In the genomic region with DNA sequence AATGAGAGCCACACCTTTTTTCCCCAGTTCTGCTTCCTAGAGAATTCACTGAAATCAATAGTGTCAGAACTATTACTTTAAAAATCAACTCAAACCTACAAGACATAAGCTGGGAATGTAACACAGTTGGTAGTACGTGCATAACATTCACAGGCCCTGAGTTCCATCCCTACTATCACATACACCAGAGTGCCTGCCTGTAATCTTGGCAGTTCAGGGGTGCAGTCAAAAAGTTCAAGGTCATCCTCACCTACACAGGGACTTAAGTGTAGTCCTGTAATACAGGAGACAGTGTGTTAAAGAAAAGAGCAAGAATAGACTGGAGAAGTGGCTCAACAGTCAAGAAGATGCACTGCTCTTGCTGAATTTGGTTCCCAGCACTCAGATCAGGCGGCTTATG, we compare ENCODE assay signal across 17 mouse cellular contexts.
"Had no signal": no experiment of that assay in that cellular context is flagged by ENCODE, and none has a peak within 500 bp of the region (broad histone marks: within the 10 kb centered on the region; RNA-seq: fewer than 3 reads in every experiment).

No protein-coding gene starts in this region.

- DNase-seq: lung, adult 2 months; lung, postnatal 14 days; lung, postnatal 36 days; right cerebral cortex, postnatal 14 days; thymus, adult 2 months; thymus, postnatal 25 days; thymus, postnatal 4 days had no signal

- H3K36me3 ChIP-seq: lung, embryonic 15.5 days; midbrain, embryonic 13.5 days; midbrain, embryonic 15.5 days; neural tube, embryonic 12.5 days; stomach, embryonic 15.5 days had no signal

- H3K27ac ChIP-seq: lung, embryonic 15.5 days; macrophage; midbrain, embryonic 13.5 days; midbrain, embryonic 15.5 days; neural tube, embryonic 12.5 days; stomach, embryonic 15.5 days; stomach, postnatal 0 days had no signal

- H3K9ac ChIP-seq: lung, embryonic 15.5 days; midbrain, embryonic 13.5 days; midbrain, embryonic 15.5 days; neural tube, embryonic 12.5 days; stomach, embryonic 15.5 days had no signal

- H3K4me2 ChIP-seq: lung, embryonic 15.5 days; midbrain, embryonic 11.5 days; midbrain, embryonic 13.5 days; midbrain, embryonic 15.5 days; neural tube, embryonic 12.5 days; stomach, embryonic 15.5 days had no signal

- ATAC-seq: lung, postnatal 0 days; midbrain, embryonic 13.5 days; midbrain, embryonic 15.5 days had no signal

- H3K4me1 ChIP-seq: lung, embryonic 15.5 days; megakaryocyte, embryonic 14.5 days; midbrain, embryonic 13.5 days; midbrain, embryonic 15.5 days; neural tube, embryonic 12.5 days; stomach, embryonic 15.5 days had no signal

- H3K4me3 ChIP-seq: lung, embryonic 15.5 days; megakaryocyte, embryonic 14.5 days; midbrain, embryonic 13.5 days; midbrain, embryonic 15.5 days; neural tube, embryonic 12.5 days; stomach, embryonic 15.5 days had no signal

- H3K9me3 ChIP-seq: lung, embryonic 15.5 days; megakaryocyte, embryonic 14.5 days; midbrain, embryonic 13.5 days; midbrain, embryonic 15.5 days; neural tube, embryonic 12.5 days; stomach, embryonic 15.5 days had no signal

- H3K27me3 ChIP-seq: lung, embryonic 15.5 days; midbrain, embryonic 13.5 days; midbrain, embryonic 15.5 days; neural tube, embryonic 12.5 days; stomach, embryonic 15.5 days had no signal
